Mouse (Mus musculus): ENCODE measurements around the gene Fam161a.
A peak's percentile ranks its signal among the peaks of the same experiment; 100 is the strongest.

Fam161a gene

GRCm38 (mm10) chr11:23007481-23008180 is at the start of gene Fam161a:
Fam161a (plus strand) TSS chr11:23007531.
- DNase-seq (ENCODE audit: low spot score): peak; percentile 54

DNA sequence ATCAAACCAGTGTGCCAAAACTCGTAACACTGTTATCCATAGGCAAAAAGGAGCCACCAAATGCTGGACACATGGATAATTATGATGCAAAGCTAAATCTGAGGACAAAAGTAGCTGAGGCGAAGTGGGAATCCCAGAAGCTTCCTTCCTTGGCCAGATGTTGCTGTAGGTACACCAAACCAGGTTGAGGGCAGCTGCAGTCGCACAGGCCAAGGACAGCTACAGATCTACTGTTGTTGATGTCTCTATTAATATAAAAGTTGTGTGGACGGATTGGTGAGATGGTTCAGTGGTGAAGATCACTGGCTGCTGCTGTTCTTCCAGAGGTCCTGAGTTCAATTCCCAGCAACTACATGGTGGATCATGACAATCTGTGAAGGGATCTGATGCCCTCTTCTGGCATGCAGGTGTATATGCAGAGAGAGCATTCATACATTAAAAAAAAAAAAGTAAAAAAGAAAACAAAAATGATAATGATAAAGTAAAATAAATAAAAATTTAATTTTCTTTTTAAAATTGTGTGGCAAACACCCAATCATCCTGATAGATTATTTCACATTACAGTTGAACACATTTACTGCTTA is 49.4 kb upstream of the Fam161a start:
- no peak for DNase-seq (ENCODE audit: low spot score)

DNA sequence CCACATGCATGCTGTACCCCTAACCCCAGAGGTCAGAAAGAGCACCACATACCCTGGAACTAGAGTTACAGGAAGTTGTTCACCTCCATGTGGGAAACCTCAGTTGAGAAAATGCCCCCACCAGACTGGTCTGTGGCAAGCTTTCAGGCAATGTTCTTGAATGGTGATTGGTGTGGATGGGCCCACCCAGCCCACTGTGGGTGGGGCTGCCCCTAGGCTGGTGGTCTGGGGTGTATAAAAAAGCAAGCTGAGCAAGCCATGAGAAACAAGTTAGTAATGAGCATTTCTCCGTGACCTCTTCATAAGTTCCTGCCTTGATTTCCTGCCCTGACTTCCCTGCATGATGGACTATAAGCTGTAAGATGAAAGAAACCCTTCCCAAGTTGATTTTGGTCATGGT is 45.2 kb upstream of the Fam161a start:
- DNase-seq (ENCODE audit: low spot score): no peak

GRCm38 (mm10) chr11:22964401-22964800 is 42.9 kb upstream of the Fam161a start:
- no peak for DNase-seq (ENCODE audit: low spot score)

DNA sequence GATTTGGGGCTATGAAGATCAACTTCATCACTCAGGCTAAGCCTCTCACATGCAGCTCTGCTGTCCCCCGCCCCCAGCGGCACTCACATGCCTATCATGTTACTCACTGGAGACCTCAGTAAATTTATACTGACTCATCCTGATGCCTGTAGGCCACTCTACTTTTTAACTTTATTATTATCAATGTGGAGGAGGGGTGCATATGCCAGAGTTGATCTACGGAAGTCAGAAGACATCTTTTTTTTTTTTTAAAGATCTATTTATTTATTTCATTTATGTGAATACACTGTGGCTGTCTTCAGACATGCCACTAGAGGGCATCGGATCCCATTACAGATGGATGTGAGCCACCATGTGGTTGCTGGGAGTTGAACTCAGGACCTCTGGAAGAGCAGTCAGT is 41.8 kb upstream of the Fam161a start:
- no peak for DNase-seq (ENCODE audit: low spot score)

- no peak for DNase-seq (ENCODE audit: low spot score)
These were observed 37.8 kb upstream of the Fam161a start for GRCm38 (mm10) chr11:22969486-22969885.

GRCm38 (mm10) chr11:22970546-22970945 is 36.8 kb upstream of the Fam161a start:
- DNase-seq (ENCODE audit: low spot score): no peak

DNA sequence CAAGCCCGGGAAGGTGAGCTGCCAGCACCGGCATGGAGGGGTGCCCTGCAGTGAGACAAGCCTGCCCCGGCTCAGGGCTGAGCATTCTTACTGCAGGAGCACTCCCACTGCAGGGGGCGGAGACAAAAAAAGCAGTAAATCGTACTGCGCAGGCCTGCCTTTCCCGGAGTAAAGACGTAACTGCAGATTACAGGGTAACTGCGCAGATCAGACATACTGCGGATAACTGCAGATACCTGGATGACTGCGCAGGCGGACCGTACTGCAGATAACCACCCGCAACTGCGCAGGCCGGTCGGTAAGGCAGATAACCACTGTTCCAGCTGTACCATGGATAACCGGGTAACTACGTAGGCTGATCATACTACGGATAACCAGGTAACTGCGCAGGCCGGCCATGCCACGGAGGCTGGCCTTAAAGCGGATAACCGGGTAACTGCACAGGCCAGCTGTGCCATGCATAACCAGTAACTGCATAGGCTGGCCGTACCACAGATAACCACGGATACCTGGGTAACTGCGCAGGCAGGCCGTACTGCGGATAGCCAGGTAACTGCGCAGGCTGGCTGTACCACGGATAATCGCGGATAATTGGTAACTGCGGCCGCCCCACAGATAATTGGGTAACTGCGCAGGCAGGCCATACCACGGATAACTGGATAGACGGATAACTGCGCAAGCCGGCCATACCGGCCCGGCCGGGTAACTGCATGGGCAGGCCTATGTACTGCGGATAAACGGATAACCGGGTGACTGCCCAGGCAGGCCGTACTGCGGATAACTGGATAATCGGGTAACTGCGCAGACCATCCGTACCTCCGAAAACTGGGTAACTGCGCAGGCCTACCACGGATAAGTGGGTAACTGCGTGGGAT is 35.3 kb upstream of the Fam161a start, which contains the start of gene Zrsr1:
Zrsr1 (plus strand) TSS at position 171 of the 875 bp plus-strand sequence.
- DNase-seq (ENCODE audit: low spot score): peak; percentile 39

GRCm38 (mm10) chr11:22972746-22973526 is 34.4 kb upstream of the Fam161a start:
- DNase-seq (ENCODE audit: low spot score): peak; percentile 61

GRCm38 (mm10) chr11:22973599-22973998 is 33.7 kb upstream of the Fam161a start:
- DNase-seq (ENCODE audit: low spot score): no peak

DNA sequence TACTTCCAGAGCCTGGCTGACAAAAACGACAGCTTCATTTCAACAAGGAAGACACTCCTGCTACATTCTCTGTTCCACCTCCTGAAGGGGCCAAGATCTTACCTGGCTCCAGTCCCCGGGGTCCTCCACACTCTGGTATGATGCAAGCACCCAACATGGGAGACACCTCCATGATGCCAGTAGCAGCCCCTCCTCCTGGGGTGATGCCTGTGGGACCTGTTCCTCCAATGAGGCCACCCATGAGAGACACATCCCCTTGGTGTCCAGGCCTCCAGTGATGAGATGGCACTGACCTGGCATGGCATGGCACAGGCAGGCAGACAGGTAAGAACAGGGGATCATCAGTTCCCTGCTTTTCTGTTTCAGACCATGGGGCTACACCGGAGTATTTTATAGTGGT is 29.1 kb upstream of the Fam161a start:
- DNase-seq (ENCODE audit: low spot score): no peak

- no peak for DNase-seq (ENCODE audit: low spot score)
These were observed 28.6 kb upstream of the Fam161a start for GRCm38 (mm10) chr11:22978711-22979110.

GRCm38 (mm10) chr11:22979221-22979620 is 28.1 kb upstream of the Fam161a start:
- DNase-seq (ENCODE audit: low spot score): no peak

GRCm38 (mm10) chr11:22981041-22981440 is 26.3 kb upstream of the Fam161a start:
- no peak for DNase-seq (ENCODE audit: low spot score)

DNA sequence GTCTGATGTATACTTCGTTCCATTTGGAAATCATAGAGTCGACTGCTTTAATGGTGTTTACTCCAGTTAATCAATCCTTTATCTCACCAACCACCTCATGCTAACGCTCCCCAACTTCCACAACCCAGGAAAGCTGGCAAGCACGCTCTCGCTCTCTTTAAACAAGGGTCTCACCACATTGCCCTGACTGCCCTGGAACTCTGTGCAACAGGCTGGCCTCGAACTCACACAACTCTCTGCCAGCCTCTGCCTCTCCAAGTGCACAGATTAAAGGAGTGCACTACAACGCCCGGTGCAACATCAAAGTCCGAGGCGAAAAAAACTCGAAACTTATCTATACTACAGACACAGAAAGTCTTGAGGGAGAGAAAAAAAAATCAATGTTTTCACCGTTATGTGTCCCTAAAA is 25.8 kb upstream of the Fam161a start:
- no peak for DNase-seq (ENCODE audit: low spot score)

GRCm38 (mm10) chr11:22981984-22982757 is 25.2 kb upstream of the Fam161a start, which contains the start of the genes Gm28048 and Commd1:
Gm28048 (minus strand) TSS chr11:22982090.
Commd1 (minus strand) TSS chr11:22982382.
- DNase-seq (ENCODE audit: low spot score): peak; percentile 96

DNA sequence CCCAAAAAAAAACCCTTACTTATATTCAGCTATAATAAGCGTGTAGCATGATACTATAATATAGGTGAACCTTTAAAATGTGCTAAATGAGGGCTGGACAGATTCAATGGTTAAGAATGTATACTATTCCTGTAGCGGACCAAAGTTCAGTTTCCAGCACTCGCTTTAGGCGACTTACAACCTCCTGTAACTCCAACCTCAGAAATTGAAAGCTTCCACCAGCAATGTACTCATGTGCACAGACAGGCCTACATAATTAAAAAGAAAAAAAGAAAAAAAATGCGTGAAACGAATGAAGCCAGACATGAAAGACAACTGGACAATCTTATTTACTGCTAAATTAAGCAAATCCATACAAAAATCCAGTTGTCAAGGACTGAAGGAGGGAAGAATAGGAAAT is 24.5 kb upstream of the Fam161a start:
- DNase-seq (ENCODE audit: low spot score): no peak

GRCm38 (mm10) chr11:22985510-22985909 is 21.8 kb upstream of the Fam161a start:
- DNase-seq (ENCODE audit: low spot score): no peak

DNA sequence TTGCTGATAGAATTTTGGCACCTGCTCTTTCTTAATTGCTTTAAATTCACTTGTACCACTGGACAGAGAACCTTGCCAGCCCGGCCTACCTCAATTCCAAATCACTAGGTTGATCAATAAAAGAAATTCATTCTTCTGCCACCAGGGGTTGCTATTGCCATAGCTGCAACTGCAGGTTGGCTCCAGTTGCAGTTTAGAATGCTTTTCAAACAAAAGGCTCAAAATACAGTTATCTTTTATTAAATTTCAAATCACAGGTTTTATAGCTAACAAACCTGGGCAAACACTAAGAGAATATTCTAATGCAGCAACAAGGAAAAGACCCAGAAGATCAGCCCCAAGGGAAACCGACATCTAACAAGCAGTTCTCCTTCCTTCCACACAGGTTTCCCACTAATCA is 20.0 kb upstream of the Fam161a start:
- DNase-seq (ENCODE audit: low spot score): peak; percentile 45

DNA sequence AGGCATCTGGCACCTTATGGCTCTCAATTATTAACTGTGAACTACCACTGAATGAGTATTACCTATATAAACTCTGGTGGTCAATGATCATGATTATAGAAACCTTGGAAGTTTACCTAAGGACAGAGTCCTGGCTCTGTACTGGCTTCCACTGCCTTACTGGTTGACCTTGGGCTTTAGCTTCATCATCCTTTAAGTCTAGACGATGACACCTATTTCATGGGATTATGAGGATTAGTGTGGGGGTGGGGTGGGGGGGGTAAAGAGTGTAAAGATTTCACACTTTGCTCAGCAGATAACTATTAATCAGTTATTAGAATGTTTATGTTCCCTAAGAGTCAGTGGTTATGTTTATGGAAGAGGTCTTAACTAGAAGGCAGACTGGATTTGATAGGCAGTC is 17.5 kb upstream of the Fam161a start:
- DNase-seq (ENCODE audit: low spot score): no peak

Data from ovary, postnatal 14 days (tissue).